Mouse (Mus musculus): ENCODE results near the gene Acyp2.
"Not testable (repeated sequence)": the region's sequence is repeated elsewhere in the genome, so short reads cannot be mapped to it uniquely, and the experiment has no call there.

Acyp2 gene

DNA sequence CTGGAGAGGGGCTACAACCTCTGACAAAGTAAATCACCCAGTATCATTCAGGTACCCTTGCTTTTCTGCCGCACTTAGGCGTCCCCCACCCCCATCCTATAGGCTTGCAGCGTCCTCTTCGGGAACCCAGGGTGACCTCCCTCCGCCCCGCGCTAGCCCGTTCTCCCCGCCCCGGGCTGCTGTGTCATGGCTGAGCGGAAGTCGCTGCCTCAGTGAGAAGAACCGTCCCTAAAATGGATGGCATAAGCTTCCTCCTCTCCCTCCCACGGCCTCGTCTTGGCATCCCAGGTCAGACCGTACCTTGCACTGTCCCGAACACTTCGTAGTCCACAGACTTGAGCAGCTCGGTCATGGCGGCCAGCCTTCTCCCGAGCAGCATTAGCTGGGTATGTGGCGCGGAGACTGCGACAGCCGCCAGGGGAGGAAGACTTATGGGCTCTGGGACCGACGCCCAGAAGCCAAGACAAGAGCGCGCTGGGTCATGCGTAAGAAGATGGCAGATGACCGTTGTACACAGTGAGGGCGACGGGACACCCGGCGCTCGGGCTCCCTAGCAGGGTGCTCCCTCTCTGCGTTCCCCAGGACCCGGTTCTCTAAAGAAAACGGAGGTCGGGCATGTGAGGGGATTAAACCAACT, at the start of gene Acyp2:
Gene Acyp2, minus strand, starts transcription at position 587 of the 637 bp plus-strand sequence.
- peak; percentile 86 for DNase-seq (ENCODE audit: low spot score)

DNA sequence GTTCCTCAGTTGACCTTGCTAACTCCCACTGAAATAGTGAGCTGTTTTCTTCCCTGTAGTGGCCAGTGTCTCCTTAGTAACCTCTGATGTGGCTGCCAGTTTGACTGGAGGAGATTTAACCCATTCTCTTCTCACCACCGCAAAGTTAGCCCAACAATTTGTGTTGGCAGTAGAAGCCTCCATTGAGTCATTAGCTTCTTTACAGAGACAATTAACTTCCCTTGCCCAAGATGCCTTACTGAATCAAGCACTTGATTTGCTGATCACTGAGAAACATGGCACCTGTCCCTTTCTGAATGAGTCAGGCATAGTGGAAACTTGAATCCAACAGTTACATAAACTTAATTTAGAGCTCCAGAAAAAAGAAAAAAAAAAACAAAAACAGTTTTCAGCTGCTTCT, 40.0 kb upstream of the Acyp2 start:
- no peak for DNase-seq (ENCODE audit: low spot score)

DNA sequence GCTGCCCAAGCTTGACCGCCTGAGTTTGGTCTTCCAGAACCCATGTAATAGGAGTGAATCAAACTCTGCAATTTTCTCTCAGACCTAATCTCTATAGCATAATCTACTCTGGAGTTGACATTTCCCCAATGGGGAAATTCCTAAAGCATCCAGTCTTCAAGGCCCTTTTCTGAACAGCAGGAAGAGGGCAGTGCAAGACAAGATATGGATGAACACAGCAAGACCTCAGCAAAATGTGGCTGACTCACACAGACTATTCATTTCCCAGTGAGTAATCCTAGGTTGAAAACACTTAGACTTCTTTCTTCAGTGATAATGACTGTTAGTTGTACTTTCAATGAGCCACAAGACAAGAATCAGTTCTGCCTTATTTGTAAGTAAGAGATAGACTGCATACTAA, 26.7 kb upstream of the Acyp2 start:
- DNase-seq (ENCODE audit: low spot score), result peak; percentile 49

DNA sequence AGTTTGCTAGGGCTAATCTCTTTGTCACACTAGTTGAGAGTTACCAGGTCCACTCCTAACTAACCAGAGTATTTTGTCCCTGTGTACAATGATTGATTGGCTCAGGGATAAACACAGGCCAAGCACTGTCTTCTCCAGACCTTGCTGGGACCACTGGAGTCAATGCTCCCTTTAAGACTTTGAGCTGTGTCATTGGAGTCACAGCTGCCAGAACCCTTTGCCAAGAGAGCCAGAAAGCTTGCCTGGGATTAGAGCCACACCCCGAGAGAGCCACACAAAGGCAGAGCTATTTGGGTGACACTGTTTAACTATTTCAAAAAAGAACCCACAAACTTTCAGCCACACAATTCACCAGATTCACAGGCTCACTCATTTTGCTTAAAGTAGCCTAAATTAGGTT, 23.3 kb upstream of the Acyp2 start:
- no peak for DNase-seq (ENCODE audit: low spot score)

DNA sequence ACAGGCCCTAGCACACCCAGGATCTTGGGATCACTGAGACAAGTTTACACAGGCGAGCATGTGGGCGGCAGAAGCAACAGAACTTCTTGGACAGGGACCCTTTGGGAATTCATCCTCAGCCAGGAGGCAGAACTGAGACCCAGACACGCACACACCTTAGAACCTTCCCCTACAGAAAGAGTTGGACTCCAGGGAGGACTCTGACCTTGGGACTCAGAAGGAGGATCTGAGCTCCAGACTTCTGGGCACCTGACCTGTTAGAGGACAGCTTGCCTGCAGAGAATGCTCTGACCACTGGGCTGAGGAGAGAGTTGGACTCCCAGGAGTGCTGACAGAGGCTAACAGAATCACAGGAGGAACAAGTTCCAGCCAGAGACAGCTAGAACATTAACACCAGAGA, 13.6 kb upstream of the Acyp2 start:
- no peak for DNase-seq (ENCODE audit: low spot score)

DNA sequence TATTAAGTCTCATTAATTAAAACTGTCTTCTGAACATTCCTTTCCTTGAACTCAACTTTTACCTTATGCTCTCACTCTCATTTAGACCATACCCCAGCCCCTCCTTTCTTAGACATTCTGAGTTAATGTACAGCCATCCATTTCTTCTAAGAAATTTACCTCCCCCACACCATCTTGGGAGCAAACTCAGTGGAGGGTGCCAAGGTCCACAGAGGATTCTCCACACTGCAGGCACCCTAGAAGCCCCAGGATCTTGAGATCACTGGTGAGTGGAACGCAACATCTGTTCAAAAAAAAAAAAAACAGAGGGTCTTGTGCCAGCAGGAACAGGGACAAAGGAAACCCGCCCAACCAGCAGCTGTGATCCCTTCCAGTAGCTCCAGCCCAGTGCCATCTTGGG, 13.2 kb upstream of the Acyp2 start:
- DNase-seq (ENCODE audit: low spot score), result no peak

DNA sequence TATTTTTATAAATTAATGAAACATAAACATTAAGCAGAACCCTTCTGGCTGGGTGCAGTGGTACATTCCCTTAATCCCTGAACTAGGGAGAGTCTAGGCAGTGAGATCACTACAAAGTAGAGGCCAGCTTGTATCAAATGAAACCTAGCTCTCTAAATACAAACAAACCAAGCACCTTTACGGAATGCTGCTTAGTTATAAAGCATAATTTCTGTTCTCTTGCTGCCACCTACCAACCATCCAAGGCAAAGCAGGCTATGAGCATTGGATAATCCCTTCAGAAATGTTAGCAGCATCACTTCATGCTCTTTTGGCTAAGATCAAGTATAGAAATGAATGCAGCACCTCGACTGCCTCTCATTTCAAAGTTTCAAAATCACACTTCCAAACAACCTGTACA, 7.7 kb upstream of the Acyp2 start:
- peak; percentile 73 for DNase-seq (ENCODE audit: low spot score)

DNA sequence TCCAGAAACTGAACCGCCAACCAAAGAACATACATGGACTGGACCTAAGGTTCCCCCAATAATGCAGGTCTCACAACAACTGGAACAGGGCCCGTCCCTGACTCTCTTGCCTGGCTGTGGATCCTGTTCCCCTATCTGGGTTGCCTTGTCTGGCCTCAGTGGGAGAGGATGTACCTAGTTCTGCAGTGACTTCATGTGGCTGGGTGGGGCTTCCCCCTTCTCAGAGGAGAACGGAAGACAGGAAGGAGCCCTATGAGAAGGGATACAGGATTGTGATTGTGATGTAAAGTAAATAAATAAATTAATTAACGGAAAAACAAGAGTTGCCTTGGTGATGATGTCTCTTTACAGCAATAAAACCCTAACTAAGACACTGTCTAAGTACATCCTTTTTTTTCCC, 6.7 kb upstream of the Acyp2 start:
- no peak for DNase-seq (ENCODE audit: low spot score)

DNA sequence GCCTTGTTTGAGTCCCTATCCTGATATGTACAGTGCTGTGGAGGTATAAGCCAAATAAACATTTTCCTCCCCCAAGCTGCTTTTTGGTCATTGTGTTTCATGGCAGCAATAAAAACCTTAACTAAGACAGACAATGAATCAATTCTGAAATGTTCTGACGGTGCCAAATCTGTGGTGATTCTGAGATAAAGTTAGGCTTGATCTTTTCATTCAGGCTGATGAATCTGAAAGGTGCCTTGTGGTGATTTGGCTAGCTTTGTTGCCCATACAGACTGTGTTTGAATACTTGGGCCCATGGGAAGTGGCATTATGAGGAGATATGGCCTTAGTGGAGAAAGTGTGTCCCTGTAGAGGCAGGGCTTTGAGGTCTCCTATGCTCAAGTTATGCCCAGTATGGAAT, 1.0 kb upstream of the Acyp2 start:
- no peak for DNase-seq (ENCODE audit: low spot score)

DNA sequence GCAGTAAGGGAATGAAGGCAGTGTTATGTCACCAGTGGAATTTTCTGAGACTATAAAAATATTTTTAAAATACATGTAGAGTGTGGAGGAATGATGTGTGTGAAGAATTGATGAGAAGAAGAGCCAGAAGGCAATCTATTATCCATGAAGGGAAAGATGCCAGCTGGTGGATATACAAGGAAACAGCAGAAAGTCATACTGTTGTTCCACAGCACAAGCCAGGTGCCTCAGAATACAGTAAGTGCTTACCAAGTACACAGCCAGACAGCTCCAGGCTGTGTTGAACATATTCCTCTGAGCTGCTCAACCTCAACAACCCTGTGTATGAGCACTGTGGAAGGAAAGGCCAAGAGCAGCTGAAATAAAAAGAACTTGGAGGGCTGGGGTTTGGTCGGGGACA, 13.7 kb downstream of the Acyp2 start:
- DNase-seq (ENCODE audit: low spot score), result no peak

DNA sequence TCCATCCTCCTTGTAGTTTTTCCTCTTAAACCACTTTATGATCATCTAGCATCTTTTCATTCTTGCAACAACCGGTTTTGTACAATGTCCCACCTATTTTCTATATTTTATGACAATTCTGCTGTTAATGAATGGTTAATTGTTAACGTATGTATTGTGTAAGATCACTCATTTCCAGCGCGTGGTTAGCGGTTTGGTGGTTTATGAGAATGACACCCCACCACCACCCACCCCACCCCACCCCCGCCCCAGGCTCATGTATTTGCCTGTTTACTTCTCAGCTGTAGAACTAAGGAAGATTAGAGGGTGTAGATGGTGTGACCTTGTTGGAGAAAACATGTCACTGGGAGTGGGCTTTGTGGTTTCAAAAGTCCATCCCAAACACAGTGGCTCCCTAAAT, 18.9 kb downstream of the Acyp2 start:
- no peak for DNase-seq (ENCODE audit: low spot score)

DNA sequence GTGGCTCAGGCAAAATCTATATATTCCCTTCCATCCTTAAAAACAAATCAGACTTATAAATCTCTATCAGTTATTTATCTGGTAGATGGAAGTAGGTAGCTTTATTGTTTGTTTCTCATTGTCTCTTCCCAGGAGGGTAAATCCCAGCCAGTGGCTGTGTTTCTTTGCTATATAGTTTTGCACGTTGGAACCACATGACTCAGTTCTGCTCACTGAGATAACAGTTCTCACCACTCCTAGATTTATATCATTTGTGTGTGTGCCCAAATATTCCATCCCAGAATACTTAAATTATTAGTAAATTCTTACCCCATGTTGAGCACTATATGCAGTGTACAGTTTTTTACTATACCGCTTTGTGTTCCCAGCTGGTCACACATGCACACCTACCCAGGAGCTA, 26.2 kb downstream of the Acyp2 start:
- DNase-seq (ENCODE audit: low spot score), result no peak

DNA sequence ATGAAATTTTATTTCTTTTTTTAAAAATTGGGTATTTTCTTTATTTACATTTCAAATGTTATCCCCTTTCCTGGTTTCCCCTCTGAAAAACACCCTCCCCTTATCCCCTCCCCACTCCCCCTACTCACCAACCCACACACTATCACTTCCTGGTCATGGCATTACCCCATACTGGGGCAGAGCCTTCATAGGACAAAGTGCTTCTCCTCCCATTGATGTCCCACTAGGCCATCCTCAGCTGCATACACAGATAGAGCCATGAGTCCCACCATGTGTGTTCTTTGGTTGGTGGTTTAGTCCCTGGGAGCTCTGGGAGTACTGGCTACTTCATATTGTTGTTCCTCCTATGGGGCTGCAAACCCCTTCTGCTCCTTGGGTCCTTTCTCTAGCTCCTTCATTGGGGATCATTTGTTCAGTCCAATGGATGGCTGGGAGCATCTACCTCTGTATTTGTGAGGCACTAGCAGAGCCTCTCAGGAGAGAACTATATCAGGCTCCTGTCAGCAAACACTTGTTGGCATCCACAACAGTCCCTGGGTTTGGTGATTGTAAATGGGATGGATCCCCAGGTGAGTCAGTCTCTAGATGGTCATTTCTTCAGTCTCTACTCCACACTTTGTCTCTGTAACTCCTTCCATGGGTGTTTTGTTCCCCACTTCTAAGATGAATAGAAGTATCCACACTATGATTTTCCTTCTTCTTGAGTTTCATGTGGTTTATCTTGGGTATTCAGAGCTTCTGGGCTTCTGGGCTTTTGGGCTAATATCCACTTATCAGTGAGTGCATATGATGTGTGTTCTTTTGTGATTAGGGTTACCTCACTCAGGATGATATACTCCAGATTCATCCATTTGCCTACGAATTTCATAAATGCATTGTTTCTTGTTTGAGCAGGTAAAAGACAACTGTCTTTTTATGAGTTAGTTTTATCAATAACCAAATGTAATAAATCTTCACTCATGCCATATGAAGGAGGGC, 27.7 kb downstream of the Acyp2 start:
- DNase-seq (ENCODE audit: low spot score), result not testable (repeated sequence)

DNA sequence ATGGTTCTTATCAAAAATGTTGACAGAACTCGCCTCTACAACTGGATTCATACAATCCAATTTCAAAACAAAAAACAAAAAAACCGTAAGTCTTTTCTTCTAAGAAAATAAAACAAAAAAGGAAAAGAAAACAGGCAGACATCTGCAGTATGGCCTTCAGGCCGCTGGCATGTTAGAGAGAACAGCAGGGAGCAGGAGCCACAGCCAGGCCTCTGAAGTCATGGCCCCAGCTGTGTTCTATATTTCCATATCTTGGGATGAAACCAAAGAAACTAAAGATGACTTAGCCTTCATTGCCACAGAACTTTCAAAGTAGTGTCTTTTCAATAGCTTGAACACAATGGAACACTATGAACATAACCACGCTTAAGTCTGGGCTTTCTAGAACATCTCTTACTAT, 31.2 kb downstream of the Acyp2 start:
- no peak for DNase-seq (ENCODE audit: low spot score)

DNA sequence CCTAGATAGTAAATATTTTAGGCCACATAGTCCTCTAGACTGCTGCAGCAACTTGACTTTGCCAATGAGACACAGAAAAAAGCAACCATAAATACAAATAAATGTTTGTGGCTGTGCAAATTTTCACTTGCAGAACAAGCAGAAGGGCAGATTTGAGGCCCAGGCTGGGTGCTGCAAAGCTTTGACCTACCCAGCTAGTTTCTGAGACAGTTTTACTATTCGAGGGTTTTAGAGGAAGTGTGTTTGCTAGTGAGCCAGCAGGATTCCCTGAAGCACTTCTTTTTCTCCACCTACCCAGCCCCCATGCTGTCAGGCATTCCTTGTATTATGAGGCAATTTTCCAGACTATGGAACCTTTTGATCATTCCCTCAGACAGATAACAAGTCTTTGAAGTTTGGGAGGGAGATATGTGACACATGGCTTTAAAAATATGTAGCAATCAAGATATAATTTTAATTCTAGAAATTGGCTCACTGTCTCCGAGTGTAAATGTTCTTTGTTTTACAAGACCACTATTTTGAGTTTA, 31.8 kb downstream of the Acyp2 start:
- no peak for DNase-seq (ENCODE audit: low spot score)

DNA sequence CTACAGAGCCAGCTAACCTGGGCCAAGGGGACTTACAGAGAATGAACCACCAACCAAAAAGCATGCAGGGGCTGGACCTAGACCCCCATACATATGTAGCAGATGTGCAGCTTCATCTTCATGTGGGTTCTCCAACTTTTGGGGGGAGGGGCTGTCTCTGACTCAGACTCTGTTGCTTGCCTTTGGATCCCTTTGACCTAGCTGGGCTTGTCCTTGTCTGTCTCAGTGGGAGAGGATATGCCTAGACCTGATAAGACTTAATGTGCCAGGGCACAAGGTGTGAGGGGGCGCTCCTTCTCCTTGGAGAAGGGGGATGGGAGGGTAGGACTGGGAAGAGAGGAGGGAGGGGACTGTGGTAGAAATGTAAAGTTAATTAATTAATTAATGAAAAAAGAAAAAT, 33.4 kb downstream of the Acyp2 start:
- no peak for DNase-seq (ENCODE audit: low spot score)

DNA sequence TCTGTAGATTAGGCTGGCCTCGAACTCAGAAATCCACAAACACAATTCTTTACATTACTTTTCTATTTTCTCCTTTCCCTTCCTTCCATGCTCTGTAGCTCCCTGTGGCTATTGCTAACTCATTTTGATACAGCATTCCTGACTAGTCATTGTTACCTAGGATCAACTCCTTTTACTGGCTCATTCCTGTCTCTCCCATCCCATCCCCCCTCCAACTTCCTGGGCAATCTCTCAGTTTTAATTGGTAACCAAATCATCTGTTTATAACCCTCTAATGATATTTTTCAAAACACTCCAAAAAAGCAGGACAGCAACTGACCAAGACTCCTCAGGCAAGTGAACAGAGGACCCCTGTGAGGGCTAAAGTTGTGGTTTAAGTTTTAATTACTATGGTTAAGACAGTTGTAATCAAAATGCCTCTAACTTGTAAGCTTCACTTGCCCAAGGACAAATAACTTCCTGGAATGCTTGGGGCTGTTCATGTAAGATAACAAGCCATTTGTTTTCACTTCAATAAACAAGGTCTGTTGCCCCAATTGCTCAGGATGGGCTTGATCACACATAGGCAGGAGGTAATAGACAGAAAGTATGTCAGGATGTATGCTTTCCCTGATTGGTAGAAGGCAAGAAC, 35.4 kb downstream of the Acyp2 start:
- DNase-seq (ENCODE audit: low spot score), result peak; percentile 33

DNA sequence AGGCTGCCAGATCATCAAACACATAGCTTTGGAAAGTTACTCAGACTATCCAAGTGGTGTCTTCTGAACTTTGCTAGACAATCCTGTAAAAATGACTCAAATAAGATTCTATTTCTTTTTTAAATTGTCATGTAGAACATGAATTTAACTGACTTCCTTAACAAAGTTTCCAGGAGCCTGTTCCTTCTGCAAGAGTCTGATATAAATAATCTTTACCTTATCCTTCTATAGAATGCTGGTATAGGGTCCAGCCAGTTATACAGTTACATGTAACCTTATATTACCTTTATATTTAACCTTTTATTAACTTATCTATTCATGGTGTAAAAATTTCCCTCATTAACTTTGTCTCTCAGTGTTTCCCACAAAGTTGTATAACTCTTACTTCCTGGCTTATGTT, 36.7 kb downstream of the Acyp2 start:
- DNase-seq (ENCODE audit: low spot score), result no peak

DNA sequence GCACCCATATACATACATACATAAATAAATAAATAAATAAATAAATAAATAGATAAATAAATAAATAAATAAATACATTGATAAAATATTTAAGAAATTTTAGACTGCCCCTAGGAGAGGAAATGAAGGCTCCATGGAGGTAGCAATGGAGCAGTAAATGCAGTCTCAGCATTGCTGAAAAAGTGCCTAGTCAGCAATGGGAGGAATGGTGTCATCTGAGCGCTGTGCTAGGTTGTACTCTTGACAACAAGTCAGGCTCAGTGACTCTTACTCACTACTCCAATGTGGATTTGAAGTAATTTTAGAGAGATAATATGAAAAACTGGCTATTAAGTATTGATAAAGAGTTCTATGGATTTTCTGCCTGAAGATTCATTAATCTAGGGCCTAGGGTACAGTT, 40.1 kb downstream of the Acyp2 start:
- no peak for DNase-seq (ENCODE audit: low spot score)

DNA sequence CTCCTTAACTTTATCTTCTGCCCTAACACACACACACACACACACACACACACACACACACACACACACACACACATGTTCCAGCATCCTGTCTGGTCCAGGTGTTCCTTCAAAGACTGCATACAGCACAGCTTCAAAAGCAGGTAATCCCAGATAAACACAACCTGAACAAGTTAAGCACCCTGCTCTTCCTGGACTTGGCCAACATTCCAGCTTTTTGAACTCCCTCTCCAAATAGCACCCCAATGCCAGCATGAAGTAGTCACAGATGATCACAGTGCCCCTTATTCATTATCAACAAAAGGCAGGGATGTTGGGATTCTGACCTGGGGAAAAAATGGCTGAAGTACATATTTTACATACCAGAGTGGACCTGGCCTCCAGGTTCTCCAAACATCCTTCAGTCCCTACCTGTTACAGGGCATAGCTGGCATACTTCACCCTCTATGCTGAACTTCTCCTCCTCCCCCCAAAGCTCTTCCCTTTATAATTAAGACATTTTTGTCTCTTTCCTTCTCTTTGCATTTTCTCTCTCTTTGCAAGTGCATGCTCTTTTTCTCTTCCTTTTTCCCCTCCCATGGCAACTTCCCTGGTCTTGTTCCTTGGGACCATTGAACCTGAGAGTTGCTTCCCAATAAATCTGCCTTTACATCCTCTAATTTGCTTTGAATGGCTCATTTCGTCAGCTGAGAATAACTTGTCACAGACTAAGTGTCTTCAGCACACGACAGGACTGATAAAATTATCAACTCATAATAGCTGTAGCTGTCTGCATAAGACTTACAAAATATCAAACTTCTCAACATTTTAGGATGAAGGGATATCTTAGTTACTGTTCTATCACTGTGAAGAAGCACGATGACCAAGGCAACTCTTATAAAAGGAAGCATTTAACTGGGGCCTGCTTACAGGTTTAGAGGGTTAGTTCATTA, 41.5 kb downstream of the Acyp2 start:
- no peak for DNase-seq (ENCODE audit: low spot score)

DNA sequence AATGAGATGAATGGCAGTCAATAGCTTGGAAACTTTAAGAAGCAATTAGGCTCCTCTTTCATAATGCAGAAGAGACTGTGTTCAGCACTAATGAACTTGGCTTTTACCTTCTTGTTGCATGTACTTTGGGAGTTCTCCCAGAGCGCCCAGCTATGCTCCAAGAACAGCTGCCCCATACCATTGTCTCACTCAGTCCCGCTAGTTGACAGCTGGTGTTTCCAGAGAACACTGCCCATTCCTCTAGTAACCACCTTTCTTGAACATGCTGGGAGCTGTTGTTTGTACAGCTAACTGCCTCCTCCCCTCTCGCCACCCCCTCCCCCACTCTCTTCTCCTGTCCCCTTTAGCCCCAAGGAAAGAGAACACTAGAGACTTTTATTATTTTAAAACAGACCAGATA, 52.1 kb downstream of the Acyp2 start:
- no peak for DNase-seq (ENCODE audit: low spot score)

DNA sequence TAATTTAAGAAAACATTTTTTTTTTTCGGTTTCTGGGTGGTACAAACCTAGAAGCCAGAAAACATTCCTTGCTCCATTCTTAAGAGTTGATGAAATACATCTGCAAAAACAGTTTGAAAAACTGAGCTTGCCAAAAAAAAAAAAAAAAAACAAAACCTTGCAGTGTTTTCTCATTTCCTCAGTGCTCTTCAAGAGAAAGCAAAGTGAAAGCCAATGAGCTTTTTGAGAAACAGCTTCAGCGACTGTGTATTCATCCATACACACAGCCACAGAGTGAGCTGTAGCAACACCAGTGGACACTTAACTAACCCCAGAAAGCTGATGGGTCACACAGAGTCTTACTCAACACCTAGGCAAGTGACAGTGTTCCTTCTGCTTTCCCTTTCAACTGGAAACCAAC, 69.4 kb downstream of the Acyp2 start:
- no peak for DNase-seq (ENCODE audit: low spot score)
